Mouse (Mus musculus): ENCODE results near the gene Klhl41.

- no peak for TF ChIP-seq POLR2A (IDR thresholded peaks at IDR 0.05; ENCODE audit: low read depth, low read length)
- TF ChIP-seq CTCF (IDR thresholded peaks at IDR 0.05; ENCODE audit: extremely low read depth, insufficient read depth, insufficient read length, insufficient replicate concordance), result no peak
These were observed 30.5 kb downstream of the Klhl41 start for GRCm38 (mm10) chr2:69700446-69700845.
